Mouse (Mus musculus): ENCODE measurements around the gene Senp1. TPM values are rescaled to one million over a fixed set of nuclear protein-coding genes. Genes with fewer than 3 reads are reported as not detected.
A peak's percentile ranks its signal among the peaks of the same experiment; 100 is the strongest.

Gene Senp1
- total RNA-seq, 1 experiment from 2014 or later, result 19.8 TPM

DNA sequence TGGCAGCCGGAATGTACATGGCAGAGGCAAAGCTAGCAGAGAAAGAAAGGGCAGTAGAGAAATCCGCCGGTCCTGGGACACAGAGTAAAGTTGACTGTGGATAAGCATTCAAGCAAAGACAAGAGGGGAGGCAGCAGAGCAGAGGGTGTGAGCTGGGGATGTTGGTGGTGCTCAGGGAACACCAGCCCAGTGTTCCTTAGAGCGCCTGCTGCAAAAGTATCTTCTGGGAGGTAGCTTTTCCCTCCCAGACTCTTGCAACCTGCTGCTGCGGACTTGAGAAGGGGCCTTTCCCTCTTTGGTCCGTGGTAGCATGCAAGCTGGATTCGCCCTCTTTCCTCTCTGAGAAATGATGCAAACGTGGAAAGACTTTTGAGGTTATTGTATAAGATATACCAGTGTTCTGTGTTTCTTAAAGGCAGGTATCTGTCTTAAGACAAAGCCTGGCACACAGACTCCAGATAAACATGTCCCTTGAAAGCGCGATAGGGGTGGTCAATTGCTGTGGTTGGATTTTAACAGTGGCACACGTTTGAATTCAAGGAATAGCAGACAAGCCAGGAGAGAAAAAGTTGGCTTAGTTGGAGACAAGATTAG, 14.3 kb upstream of the Senp1 start:
- no peak for DNase-seq

DNA sequence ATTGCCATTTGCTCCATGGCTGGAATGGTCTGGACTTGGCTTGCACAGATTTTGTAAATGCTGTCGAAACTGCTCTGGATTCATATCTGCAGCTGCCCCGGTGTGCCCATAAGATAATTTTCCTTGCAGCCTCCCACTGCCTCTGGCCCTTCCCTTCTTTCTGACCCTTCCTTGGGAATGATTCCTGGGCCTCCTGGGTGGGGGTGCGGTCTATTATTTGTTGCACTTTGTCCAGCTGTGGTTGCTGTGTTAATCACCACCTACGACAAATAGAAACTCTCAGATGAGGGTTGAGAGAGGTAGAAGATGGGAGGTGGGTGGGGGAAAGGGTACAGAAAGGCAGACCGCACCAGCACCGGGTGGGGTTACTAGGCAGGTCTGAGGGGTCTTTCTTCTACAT, 13.7 kb upstream of the Senp1 start:
- DNase-seq, result no peak

DNA sequence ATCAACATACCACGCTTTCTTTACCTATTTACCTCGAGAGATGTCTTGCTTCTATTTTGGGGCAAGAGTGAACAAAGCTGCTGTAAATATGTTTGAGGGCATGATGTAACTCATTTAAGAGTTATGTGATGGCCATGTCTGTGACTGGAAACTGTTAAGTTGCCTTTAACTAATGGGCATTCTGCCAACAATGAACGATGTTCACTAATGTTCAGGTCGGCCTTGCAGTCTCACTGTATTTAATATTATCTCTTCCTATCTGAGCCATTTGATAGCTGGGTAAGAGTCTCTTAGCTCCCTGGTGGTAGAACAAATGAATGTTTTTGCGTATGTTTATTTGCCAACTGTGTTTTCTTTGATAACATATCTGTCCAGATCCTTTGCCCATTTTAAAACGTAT, 13.0 kb upstream of the Senp1 start:
- DNase-seq, result no peak

DNA sequence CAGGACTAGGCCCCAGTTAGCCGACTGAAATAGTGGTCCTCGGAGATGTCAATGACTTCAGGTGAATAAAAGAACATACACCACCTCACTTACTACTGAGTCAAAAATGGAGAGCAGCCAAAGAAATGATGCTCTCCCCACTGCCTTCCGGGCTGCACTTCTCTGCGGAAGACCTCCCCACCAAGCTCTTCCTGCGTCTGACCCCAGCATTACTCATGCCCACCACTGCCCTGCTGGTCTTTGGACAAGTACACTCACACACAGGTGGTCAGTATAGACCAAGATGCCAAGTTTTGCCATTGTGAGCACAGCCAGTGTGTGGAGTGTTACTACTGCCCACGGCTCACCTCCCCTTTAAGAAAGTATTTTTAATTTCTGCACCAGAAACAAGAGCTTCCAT, 8.9 kb upstream of the Senp1 start:
- DNase-seq, result no peak

DNA sequence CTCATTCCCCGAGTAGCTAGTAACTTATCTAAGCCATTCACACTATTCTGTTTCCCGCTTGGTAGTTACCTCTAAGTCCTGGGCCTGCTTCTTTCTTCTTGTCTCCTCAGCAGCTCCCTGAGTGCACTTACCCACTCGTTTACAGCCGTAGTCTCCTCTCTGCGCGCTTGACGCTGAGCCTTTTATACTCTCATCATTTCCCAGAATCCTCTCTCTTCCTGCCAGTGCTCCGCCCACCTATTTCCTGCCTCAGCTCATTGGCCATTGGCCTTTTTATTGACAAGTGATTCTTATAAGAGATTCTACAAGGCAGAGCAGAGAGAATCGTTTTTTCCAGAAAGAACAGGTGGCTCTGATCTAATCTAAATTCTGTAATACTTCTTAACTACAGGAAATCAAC, 5.0 kb upstream of the Senp1 start:
- DNase-seq, result no peak

DNA sequence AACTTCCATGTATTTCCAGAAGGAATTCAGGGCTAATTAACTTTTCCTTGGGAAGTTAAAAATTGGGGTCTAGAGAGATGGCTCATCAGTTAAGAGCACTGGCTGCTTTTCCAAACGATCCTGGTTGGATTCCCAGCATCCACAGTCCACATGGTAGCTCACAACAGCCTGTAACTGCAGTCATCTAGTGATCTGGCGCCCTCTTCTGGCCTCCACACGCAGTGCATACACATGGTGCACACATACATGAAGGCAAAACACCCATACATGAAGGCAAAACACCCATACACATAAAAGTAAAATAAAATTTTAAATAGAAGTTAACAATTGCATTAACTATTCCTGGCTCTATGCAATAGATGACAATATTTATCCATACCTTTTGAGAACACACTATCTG, 3.4 kb upstream of the Senp1 start:
- no peak for DNase-seq

DNA sequence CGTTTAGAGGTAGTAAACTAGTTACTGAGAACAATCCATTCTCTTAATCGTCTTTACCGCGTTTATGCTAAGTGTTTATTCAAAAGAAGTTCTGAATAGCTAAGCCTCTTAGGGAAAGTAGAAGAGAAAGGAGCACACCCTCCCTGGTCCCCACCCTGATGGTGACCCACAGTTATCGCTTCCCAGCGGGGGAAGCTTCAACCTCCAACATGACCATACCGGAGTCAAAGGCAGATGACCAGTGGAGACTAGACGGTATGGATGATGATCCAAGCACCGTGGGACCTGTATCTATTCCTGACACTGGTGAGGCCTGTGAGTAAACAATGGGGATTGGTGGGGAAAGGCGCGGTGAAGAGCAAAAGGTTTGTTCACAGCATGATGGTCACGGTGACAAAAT, 1.4 kb upstream of the Senp1 start:
- no peak for DNase-seq

DNA sequence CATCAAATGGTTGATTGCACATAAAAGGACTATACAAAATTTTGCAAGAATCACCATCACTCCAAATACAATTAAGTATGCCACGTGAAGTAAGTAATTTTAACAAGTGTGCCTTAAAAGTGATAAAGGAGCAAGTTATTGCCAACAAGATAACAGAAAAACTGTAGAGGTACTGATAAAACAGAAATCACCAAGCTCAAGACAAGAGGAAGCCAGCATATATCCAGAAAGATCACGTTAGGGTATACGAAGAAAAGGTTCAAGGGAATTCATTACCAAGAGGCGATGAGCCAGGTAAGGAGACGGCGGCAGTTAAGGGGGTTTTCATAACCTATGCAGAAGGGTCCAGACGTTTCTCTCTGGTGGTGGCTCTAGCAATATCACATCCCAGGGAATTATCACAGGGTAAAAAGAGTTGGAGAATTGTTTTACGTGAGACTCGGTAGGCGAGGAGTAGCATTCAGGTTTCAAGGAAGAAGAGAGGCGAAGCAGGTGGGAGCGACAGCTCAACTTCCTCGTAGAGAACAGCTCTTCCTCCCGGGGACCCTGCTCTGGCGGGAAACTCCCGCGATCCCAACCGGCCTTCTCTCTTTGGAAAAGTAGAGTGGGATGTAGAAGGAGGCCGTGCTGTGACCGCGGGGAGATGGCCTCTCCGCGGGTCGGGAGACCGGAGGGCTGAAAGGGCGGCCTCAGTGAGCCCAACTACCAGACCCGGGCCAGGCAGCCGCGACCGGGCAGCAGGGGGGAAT, 998 bp downstream of the Senp1 start, which contains the start of gene Pfkm:
Gene Pfkm, plus strand, starts transcription at position 218 of the 749 bp plus-strand sequence.
- DNase-seq, result no peak

DNA sequence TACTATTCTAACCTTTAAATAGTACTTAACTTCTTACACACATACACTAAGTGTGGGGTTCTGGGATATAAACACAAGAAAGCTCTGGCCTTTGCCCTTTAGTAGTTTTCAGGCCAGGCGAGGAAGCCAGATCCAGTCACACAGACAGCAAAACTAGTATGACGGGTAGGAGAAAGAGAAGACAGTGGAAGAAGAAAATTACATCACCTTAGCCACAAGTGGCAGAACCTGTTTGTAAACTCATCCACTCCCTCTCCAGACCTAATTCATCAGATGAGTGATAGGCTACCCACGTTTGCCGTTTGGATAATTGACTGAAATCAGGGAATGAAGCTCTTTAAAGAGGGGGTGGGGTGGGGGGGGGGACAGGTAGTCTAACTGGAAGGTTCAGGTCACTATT, 1.7 kb downstream of the Senp1 start:
- no peak for DNase-seq

DNA sequence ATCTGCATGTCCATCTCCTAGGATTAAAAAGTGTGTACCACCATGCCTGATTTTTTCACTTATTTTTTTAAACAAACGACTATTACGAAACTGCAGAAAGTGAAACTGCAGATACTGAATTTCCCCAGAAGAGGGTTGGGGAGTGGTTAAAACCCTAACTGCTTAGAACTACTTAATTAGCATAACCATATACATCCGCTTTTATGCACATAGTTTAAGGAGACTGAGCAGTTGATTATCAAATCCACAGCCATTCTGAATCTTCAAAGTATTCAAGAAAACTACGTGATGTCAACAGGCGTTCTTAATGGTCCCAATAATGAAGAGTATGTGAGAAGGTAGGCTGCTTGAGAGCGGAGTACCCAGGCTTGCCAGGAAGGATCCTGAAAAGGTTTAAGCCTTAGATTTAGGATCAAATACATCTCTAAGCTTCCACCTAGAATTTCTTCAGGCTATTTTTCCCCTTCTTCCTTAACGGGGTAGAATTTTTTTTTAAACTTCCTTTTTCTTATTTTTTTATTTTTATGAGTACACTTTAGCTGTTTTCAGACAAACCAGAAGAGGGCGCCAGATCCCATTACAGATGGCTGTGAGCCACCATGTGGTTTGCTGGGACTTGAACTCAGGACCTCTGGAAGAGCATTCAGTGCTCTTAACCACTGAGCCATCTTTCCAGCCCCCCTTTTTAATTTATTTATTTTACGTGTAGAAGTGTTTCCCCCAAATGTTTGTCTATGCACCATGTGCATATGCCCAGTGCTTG, 3.9 kb downstream of the Senp1 start:
- DNase-seq, result peak; percentile 32

DNA sequence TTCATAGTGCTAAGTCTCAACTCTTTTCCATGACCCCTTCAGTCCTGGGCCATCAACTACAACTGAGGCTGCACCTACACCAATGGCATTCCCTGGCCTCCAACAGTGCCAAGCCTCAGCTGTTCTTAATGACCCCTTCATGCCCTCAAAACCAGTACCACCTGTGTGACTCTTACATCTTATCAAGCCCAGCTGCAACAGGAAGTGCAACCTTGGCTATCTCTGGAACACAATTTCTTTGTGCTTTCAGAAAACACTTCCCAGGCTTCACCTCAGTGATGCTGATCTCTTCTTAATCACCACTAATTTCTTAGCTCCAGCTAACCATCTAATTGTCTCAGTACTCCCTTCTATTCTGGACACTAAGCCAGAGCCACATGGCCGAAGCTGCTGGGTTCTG, 4.7 kb downstream of the Senp1 start:
- no peak for DNase-seq

DNA sequence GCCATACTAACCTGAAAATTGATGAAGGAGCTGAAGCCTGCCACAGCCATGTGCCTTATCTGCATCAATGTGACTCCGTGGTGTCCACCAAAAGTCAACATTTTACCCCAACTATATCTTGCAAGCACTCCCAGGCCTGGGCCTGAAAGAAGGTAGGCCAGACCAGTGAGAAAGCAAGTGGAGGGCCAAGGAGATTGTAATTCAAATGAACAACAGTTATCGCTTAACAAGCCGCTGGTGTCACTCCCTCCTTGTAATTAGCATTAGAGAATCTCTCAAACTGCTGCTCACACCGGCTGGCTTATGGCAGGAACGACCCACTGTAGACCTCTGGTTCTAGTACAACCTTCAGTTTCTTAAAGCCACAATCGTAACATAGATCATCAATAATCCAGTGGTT, 16.6 kb downstream of the Senp1 start:
- no peak for DNase-seq

DNA sequence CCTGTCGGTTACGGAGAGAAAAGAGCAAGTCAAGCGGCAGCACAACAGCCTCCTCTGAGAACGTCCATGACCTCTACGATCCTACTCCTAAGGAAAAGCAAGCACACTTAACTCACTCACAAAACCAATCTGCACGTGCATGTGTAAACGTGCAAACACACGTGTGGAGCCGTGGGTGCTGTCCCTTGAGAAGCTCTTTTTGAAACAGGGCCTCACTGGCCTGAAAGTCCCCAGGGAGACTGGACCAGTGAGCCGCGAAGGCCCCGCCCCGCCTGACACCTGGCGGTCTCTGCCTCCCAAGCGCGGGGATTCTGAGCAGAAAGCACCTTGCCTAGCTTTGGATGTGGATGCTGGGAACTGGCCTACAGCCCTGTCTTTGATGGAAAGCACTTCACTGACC, 18.5 kb downstream of the Senp1 start:
- DNase-seq, result no peak

DNA sequence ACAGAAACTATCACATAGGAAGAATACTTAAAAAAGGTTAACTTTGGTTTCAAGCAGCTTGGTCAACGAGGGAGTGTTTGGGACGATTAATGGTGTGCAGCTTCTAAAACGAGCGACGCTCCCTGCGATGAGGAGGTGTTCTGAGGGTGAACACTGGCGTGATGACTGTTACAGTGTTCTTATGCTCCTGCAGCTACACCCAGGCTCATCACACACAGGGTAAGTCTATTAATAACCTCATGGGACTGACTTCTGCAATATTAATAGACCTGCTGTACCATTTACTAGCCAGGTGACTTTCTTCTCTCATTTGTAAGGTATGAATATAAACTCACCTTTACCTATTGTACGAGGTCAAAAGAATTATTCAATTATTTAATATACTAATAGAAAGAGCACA, 19.0 kb downstream of the Senp1 start:
- DNase-seq, result no peak

DNA sequence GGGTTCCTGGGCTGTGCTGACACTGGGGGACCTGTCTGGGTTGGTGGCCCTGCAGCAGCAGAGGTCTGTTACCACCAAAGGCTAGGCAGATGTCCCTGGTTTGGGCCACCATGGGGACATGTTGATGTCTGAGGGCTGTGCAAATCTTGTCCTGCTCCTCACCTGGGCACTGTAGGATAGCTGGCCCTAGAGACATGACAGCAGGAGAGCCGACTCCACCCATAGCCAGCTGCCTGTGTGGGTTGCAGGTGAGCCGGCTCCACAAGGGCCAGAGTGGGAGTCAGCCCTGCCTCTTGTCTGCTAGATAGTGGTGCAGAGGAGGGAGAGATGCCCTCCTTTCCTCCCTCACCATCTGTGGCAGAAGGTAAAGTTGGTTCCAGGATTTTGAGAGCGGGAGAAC, 23.2 kb downstream of the Senp1 start:
- DNase-seq, result no peak

DNA sequence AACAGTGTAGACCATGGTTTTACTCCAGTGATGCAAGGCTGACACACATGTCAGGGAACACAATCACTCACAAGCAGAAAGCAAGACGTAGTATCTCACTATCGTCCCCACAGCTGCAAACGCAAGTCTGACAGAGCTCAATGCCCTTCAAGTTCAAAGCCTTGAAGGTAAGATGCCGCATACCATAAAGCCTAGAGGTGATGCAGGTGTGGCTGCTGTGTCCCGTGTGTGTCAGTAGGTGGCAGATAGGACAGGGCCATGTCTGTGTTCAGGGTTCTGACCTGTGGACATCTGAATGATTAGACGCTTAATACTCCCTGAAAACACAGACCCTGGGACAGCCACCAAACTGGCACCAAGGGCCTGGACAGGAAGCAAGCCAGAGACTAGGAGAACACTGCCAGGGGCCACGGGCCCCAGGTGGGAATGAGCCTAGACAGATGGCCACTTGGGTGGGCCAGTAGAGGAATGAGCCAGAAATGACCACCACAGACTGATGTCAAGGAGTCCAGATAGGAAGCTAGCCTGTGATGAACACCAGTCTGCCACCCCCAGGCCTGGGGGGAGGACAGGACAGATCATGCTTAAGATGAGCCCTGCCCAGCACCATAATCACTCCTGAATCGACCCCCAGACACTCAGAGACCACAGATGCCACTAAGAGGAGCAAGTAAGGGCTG, 23.8 kb downstream of the Senp1 start:
- DNase-seq, result no peak

DNA sequence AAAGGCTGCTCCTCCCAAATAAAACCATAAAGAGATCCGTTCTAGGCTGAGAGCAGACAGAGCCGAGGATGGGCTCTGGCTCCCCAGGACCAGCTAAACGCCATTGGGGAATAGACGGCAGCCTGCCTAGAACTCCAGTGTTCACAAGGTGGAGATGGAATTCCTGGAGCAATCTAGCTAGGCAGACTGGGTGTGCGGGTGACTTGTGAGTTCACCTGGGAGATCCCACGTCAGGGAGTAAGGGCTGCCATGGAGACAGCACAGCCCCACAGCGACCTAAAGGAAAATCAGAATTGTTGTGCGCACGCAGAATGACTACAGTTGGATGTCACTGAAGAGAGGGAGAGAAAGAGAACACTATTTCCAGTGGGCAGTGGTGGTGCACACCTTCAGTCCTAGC, 25.0 kb downstream of the Senp1 start:
- no peak for DNase-seq

DNA sequence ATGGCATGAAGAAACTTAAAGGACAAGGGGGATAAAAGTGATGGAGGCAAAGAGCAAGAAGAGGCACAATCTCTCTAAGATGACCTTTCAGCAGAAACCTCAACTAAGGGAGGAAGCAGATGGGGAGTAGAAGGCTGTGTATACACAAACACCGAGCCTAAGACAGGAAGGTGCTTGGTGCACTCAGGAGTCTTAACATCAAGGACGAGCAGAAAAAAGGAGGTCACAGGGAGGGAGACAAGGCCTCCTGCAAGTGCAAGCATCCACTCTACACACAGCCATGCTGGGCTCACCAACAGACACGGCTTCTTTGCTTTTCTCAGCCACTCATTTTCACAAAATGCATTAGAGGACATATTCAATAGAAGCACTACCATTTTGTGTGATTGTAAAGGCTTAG, 26.1 kb downstream of the Senp1 start:
- no peak for DNase-seq

DNA sequence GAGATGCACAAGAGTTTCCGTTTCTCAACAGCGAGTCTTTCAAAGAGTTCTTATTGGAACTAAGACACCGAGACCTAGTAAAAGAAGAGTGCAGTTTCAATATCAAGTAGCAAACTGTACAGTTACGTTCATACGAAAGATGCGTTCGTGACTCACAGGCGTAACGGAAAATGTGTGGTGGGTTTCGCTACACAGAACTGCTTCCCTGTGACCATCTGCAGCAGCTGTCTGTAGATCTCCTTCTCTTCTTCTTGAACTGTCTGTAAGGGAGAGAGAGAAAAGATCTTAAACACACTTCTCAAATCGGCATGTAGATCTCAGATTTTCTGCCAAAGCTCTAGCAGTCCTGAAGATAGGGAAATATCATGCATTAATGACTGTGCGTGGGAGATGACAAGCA, 26.9 kb downstream of the Senp1 start:
- DNase-seq, result no peak

DNA sequence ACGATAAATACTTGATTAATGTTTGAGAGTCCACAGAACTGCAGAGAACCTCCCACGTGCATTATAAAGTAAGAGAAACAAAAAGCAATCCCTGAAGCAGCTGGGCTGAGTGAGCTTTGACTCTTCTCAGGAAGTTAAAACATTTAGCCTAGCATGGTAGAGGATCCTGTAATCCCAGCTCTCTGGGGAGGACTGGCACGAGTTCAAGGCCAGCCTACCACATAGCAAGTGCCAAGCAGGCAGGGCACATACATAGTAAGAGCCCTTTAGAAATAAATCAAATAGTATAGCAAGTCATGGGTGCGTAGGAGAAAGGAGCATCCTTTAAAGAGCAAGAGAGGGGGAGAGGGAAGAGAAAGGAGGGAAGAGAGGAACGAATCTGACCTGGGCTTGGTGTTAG, 27.7 kb downstream of the Senp1 start:
- DNase-seq, result peak; percentile 69

DNA sequence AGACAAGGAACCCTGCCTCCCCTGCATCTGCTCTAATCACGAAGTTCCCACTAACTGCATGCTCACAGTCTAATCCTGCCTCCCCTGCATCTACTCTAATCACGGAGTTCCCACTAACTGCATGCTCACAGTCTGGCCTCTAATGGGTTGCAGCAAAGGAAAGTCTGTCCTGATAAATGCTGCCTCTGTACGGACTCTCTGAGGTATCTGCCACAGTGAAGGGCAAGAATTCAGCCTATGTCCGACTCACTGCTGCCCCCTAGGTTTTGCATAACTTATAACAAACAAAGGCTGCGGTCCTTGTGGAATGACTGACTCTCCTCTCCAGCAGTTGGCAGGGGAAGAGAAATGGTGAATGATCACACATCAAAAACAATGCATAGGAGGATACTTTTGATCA, 38.3 kb downstream of the Senp1 start:
- DNase-seq, result peak; percentile 14

DNA sequence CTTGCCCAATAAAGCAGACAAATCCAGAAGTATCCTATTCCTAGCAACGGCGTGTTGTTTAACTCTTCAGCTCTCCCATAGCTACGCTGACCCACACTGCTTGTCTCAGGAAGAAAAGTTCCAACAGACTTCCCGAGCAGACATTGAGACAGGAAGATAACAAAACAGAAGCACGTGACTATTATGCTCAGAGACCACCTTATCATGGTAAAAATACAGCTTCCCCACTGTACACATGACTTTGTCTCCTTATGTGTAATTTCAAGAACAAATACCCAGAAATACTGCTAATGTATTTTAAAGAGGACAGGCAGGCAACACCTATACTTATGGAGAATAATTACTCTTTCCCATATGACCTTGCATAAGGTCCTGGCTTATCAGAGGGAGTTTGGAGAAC, 41.9 kb downstream of the Senp1 start:
- no peak for DNase-seq
